Mouse (Mus musculus) small intestine, adult 2 months (tissue): ENCODE results near the gene Gpr55.

ENCODE experiments used
- CTCF ChIP-seq: fragments of 200-500 bp; IDR thresholded peaks from 2 replicates; pipeline ENCODE4 v1.5.1; 2012; ENCODE audit warnings: low read depth, mild to moderate bottlenecking, control low read depth, inconsistent platforms, low read length, moderate library complexity, mixed read lengths; ENCODE audit not compliant: insufficient replicate concordance, insufficient read length; ENCODE audit errors: extremely low read depth
- POLR2A ChIP-seq: fragments of 200-500 bp; IDR thresholded peaks from 2 replicates; pipeline ENCODE4 v1.6.1; 2012; ENCODE audit warnings: low read depth, mild to moderate bottlenecking, control low read depth, inconsistent platforms, low read length, moderate library complexity

DNA sequence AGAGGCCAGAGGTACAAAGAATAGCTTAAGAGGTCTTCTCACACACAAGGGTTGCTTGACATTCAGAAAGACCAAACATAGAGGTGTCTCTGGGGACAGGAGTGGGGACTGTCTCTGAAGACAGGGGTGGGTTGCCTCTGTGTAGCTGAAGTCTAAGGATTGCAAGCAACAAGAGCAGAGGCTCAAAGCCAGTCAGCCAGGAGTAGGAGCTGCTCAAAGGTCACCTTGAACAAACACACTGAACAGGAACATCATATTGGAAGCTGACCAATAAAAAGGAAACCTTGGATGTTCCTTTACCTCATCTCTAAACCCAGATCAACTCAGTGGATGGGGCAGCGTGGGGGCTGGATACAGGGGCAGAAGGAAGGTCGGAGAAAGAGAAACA, 924 bp downstream of the Gpr55 start:
- TF ChIP-seq CTCF, result no peak
- no peak for TF ChIP-seq POLR2A
